Mouse (Mus musculus) heart, embryonic 15.5 days (tissue): ENCODE measurements around the gene Ahsg. TPM values are rescaled to one million over a fixed set of nuclear protein-coding genes. Genes with fewer than 3 reads are reported as not detected.
"Not testable (repeated sequence)": the region's sequence is repeated elsewhere in the genome, so short reads cannot be mapped to it uniquely, and the experiment has no call there.

Source experiments
- ATAC-seq: fragments of 200-750 bp; cut with Nextera tagmentation; replicated peaks from 2 replicates; pipeline ENCODE4 v1.8.0; 2017; ENCODE audit warnings: low read depth, moderate TSS enrichment; ENCODE audit not compliant: insufficient number of reproducible peaks, insufficient read depth, low FRiP score
- H3K27ac ChIP-seq: fragments of 300-500 bp; sonication (generic); 2 replicates; pipeline ENCODE4 v1.5.1; 2015; ENCODE audit warnings: mild to moderate bottlenecking, inconsistent platforms
- H3K27me3 ChIP-seq: fragments of 300-500 bp; sonication (generic); 2 replicates; pipeline ENCODE4 v1.6.1; 2015; ENCODE audit warnings: inconsistent platforms
- H3K36me3 ChIP-seq: fragments of 300-500 bp; sonication (generic); 2 replicates; pipeline ENCODE4 v1.6.1; 2015; ENCODE audit warnings: mild to moderate bottlenecking, inconsistent platforms
- H3K4me1 ChIP-seq: fragments of 300-500 bp; sonication (generic); replicated peaks from 2 replicates; pipeline ENCODE4 v1.6.1; 2015; ENCODE audit warnings: inconsistent platforms
- H3K4me2 ChIP-seq: fragments of 300-500 bp; sonication (generic); 2 replicates; pipeline ENCODE4 v1.6.1; 2015; ENCODE audit warnings: inconsistent platforms, mild to moderate bottlenecking, moderate library complexity
- H3K4me3 ChIP-seq: fragments of 300-500 bp; sonication (generic); 2 replicates; pipeline ENCODE4 v1.5.1; 2015; ENCODE audit warnings: mild to moderate bottlenecking, inconsistent platforms
- H3K9ac ChIP-seq: fragments of 300-500 bp; sonication (generic); 2 replicates; pipeline ENCODE4 v1.6.1; 2015; ENCODE audit warnings: mild to moderate bottlenecking, inconsistent platforms
- H3K9me3 ChIP-seq: fragments of 300-500 bp; sonication (generic); replicated peaks from 2 replicates; pipeline ENCODE4 v1.6.1; 2016; ENCODE audit warnings: inconsistent platforms
- WGBS: fragments of 180-500 bp; shearing (Covaris S2); methylation state at CpG from one replicate; pipeline ENCODE4 v1.1.7; 2015; ENCODE audit warnings: mixed read lengths; 5-methylcytosine and 5-hydroxymethylcytosine counted together
- polyA plus RNA-seq: library from polyadenylated mRNA; unstranded; fragments of >200 nt; fragmentation: Nextera tagmentation; extraction: Ambion mirVana; gene quantifications from 2 replicates; pipeline ENCODE4 v1.2.1, GENCODE M21; 2015

The Ahsg gene
- polyA plus RNA-seq, 1 experiment from 2014 or later: 7.5 TPM

GRCm38 (mm10) chr16:22918664-22919312, 27.7 kb downstream of the Ahsg start:
- ATAC-seq: no peak
- H3K27me3 ChIP-seq: no peaks in the 10 kb centered on the region
- no peak overlapping the region for H3K4me3 ChIP-seq
- H3K36me3 ChIP-seq: no peaks in the 10 kb centered on the region
- no peak overlapping the region for H3K9ac ChIP-seq
- no peaks in the 10 kb centered on the region for H3K9me3 ChIP-seq
- H3K4me2 ChIP-seq: no peak overlapping the region
- no peak overlapping the region for H3K27ac ChIP-seq
- 74% methylated on average over 15 of the region's 15 CpGs for WGBS
- H3K4me1 ChIP-seq: no peaks in the 10 kb centered on the region

- 47% methylated on average over 18 of the region's 18 CpGs for WGBS
- Histone ChIP-seq H3K9ac (no peak overlapping the region), H3K27me3 (no peaks in the 10 kb centered on the region), H3K4me2 (no peak overlapping the region), H3K4me1 (no peaks in the 10 kb centered on the region), H3K9me3 (no peaks in the 10 kb centered on the region), H3K27ac (no peak overlapping the region), H3K4me3 (no peak overlapping the region), H3K36me3 (no peaks in the 10 kb centered on the region)
- ATAC-seq: no peak
These were observed 29.1 kb downstream of the Ahsg start for GRCm38 (mm10) chr16:22919971-22920854.

GRCm38 (mm10) chr16:22921761-22922160, 30.7 kb downstream of the Ahsg start:
- H3K9ac ChIP-seq: no peak overlapping the region
- no peak overlapping the region for H3K4me2 ChIP-seq
- no peaks in the 10 kb centered on the region for H3K27me3 ChIP-seq
- H3K36me3 ChIP-seq: no peaks in the 10 kb centered on the region
- 89% methylated on average over 5 of the region's 5 CpGs for WGBS
- H3K4me3 ChIP-seq: no peak overlapping the region
- H3K27ac ChIP-seq: no peak overlapping the region
- H3K9me3 ChIP-seq: no peaks in the 10 kb centered on the region
- no peaks in the 10 kb centered on the region for H3K4me1 ChIP-seq
- ATAC-seq: no peak

- H3K36me3 ChIP-seq: no peaks in the 10 kb centered on the region
- no peaks in the 10 kb centered on the region for H3K4me1 ChIP-seq
- no peaks in the 10 kb centered on the region for H3K27me3 ChIP-seq
- H3K9ac ChIP-seq: no peak overlapping the region
- H3K4me2 ChIP-seq: no peak overlapping the region
- H3K27ac ChIP-seq: no peak overlapping the region
- 79% methylated on average over 4 of the region's 4 CpGs for WGBS
- no peaks in the 10 kb centered on the region for H3K9me3 ChIP-seq
- no peak overlapping the region for H3K4me3 ChIP-seq
- no peak for ATAC-seq
These were observed 31.4 kb downstream of the Ahsg start for GRCm38 (mm10) chr16:22922433-22922832.

- ATAC-seq: no peak
- no peaks in the 10 kb centered on the region for H3K9me3 ChIP-seq
- no peaks in the 10 kb centered on the region for H3K36me3 ChIP-seq
- H3K4me3 ChIP-seq: no peak overlapping the region
- no peak overlapping the region for H3K9ac ChIP-seq
- WGBS: 50% methylated on average over 6 of the region's 6 CpGs
- H3K27ac ChIP-seq: no peak overlapping the region
- no peaks in the 10 kb centered on the region for H3K27me3 ChIP-seq
- no peaks in the 10 kb centered on the region for H3K4me1 ChIP-seq
- no peak overlapping the region for H3K4me2 ChIP-seq
These were observed 38.5 kb downstream of the Ahsg start for GRCm38 (mm10) chr16:22929575-22929974.

- no peak overlapping the region for H3K4me3 ChIP-seq
- H3K27me3 ChIP-seq: no peaks in the 10 kb centered on the region
- no peaks in the 10 kb centered on the region for H3K9me3 ChIP-seq
- 80% methylated on average over 11 of the region's 11 CpGs for WGBS
- no peaks in the 10 kb centered on the region for H3K36me3 ChIP-seq
- H3K9ac ChIP-seq: no peak overlapping the region
- H3K4me2 ChIP-seq: no peak overlapping the region
- H3K4me1 ChIP-seq: no peaks in the 10 kb centered on the region
- no peak overlapping the region for H3K27ac ChIP-seq
- no peak for ATAC-seq
These were observed 40.5 kb downstream of the Ahsg start for GRCm38 (mm10) chr16:22931431-22932200.

GRCm38 (mm10) chr16:22937631-22938030, 46.6 kb downstream of the Ahsg start:
- Histone ChIP-seq H3K27me3 (no peaks in the 10 kb centered on the region), H3K36me3 (no peaks in the 10 kb centered on the region), H3K9ac (no peak overlapping the region), H3K4me3 (no peak overlapping the region), H3K9me3 (no peaks in the 10 kb centered on the region), H3K27ac (no peak overlapping the region), H3K4me2 (no peak overlapping the region), H3K4me1 (no peaks in the 10 kb centered on the region)
- WGBS: 84% methylated on average over 12 of the region's 12 CpGs
- ATAC-seq: no peak

- ATAC-seq: no peak
- WGBS: 65% methylated on average over 2 of the region's 2 CpGs
These were observed 47.5 kb downstream of the Ahsg start for GRCm38 (mm10) chr16:22938541-22938940.

GRCm38 (mm10) chr16:22939120-22939695, 48.1 kb downstream of the Ahsg start:
- 73% methylated on average over 8 of the region's 8 CpGs for WGBS

More at GRCm38 (mm10) chr16:22938541-22938940, 47.5 kb downstream of the Ahsg start:
- H3K9ac ChIP-seq: no peak overlapping the region
- no peak overlapping the region for H3K27ac ChIP-seq
- H3K27me3 ChIP-seq: no peaks in the 10 kb centered on the region
- H3K4me2 ChIP-seq: no peak overlapping the region
- no peaks in the 10 kb centered on the region for H3K9me3 ChIP-seq
- no peak overlapping the region for H3K4me3 ChIP-seq
- no peaks in the 10 kb centered on the region for H3K4me1 ChIP-seq
- H3K36me3 ChIP-seq: no peaks in the 10 kb centered on the region

GRCm38 (mm10) chr16:22941825-22942476, 50.9 kb downstream of the Ahsg start:
- not testable (repeated sequence) for H3K4me2 ChIP-seq, H3K9me3 ChIP-seq, H3K9ac ChIP-seq, ATAC-seq, H3K4me1 ChIP-seq, H3K27me3 ChIP-seq, H3K27ac ChIP-seq, H3K4me3 ChIP-seq, H3K36me3 ChIP-seq

More at GRCm38 (mm10) chr16:22939120-22939695, 48.1 kb downstream of the Ahsg start:
- H3K9me3 ChIP-seq: no peaks in the 10 kb centered on the region
- H3K4me2 ChIP-seq: no peak overlapping the region
- H3K27me3 ChIP-seq: no peaks in the 10 kb centered on the region
- ATAC-seq: no peak
- H3K4me1 ChIP-seq: no peaks in the 10 kb centered on the region
- no peaks in the 10 kb centered on the region for H3K36me3 ChIP-seq
- H3K4me3 ChIP-seq: no peak overlapping the region
- H3K9ac ChIP-seq: no peak overlapping the region
- H3K27ac ChIP-seq: no peak overlapping the region

- Histone ChIP-seq H3K9ac (no peak overlapping the region), H3K4me1 (no peaks in the 10 kb centered on the region), H3K9me3 (no peaks in the 10 kb centered on the region), H3K4me3 (no peak overlapping the region), H3K36me3 (no peaks in the 10 kb centered on the region), H3K4me2 (no peak overlapping the region), H3K27ac (no peak overlapping the region), H3K27me3 (no peaks in the 10 kb centered on the region)
- 72% methylated on average over 2 of the region's 2 CpGs for WGBS
- no peak for ATAC-seq
These were observed 56.3 kb downstream of the Ahsg start for GRCm38 (mm10) chr16:22947371-22947770.
